Mouse (Mus musculus): ENCODE measurements around the gene Snrpa. TPM values are rescaled to one million over a fixed set of nuclear protein-coding genes. Genes with fewer than 3 reads are reported as not detected.
"Not testable (repeated sequence)": the region's sequence is repeated elsewhere in the genome, so short reads cannot be mapped to it uniquely, and the experiment has no call there.

Gene Snrpa
- polyA plus RNA-seq (2012; rRNA removed): 293 and 316 TPM in 2 replicates

DNA sequence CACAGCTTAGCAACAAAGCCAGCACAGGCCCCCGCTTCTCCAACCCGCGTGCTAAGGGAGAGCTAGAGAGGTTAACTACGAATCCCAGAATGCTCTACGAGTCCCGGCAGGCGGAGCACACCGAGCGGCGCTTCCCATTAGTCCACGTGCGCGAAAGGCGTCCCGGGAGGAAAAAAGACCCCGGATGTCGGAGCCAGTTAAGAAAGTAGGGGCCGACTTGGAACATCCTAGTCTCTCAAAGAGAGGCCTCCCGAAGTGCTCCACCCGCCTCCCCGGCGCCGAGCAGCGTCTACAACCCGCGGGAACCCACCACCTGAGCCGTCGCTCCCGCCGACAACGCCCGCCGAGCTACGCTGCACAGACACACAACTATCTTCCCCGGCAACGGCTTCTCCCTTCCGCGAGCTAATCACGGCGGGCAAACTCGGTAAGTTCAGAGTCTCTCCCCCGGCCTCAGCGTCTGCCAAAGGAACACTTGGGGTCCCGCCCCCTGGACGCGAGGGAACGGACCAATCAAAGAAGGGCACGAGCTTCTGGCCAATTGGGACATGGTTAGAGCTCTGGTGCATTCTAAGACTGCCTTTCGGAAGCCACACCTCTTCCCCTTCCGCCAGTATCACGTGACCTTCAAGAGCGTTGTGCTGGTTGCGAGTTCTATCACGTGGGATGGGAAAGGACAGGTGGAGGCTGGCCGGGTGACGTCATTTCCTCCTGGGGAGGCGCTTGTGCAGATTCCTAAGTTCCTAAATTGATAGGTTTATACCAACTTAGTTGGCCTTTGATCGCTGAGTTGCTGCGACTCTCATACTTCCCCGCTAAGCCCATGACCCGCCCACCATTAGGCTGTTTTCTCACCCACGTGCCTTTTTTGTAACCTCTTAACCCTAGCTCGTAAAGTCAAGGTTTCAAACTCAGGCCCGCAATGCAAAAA is at the start of gene Snrpa, which contains the start of gene BC024978:
Gene Snrpa (minus strand): TSS at position 591 of the 931 bp plus-strand sequence.
Gene BC024978 (plus strand): TSS at position 101 of the 931 bp plus-strand sequence.
- under 1% methylated on average over 64 of the region's 64 CpGs for WGBS
- H3K4me1 ChIP-seq (replicated peaks; ENCODE audit: control insufficient read depth, insufficient read depth, low read length): peaks cover 7% of the 10 kb centered on the region
- DNase-seq: peak; percentile 95

DNA sequence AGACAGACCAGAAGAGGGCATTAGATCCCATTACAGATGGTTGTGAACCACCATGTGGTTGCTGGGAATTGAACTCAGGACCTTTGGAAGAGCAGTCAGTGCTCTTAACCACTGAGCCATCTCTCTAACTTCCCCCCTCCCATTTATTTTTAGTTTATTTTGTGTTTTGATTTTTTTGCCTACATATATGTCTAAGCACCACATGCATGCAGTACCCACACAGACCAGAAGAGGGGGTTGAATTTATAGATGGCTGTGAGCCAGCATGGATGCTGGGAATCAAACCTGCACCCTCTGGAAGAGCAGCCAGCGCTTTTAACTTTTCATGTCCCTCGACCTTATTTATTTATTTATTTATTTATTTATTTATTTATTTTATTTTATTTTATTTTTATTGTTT is 48.0 kb upstream of the Snrpa start:
- WGBS: 93% methylated on average over 2 of the region's 2 CpGs
- H3K36me3 ChIP-seq (ENCODE audit: control insufficient read depth, insufficient read depth, low read length); H3K4me1 ChIP-seq (replicated peaks; ENCODE audit: control insufficient read depth, insufficient read depth, low read length): not testable (repeated sequence)

More for the DNA sequence above, at the start of gene Snrpa, which contains the start of gene BC024978:
- Histone ChIP-seq H3K27ac (ENCODE audit: control insufficient read depth, insufficient read depth, low read length) (peak within 1 kb of the TSS; percentile 83), H3K27me3 (ENCODE audit: control insufficient read depth, insufficient read depth, low read length) (no peaks in the 10 kb centered on the region), H3K36me3 (ENCODE audit: control insufficient read depth, insufficient read depth, low read length) (peaks cover 19% of the 10 kb centered on the region), H3K4me3 (ENCODE audit: control insufficient read depth, insufficient read depth, low read length) (peak within 1 kb of the TSS; percentile 78)
- peak; percentile 60 for TF ChIP-seq POLR2A (IDR thresholded peaks at IDR 0.05; ENCODE audit: control insufficient read depth, extremely low read depth, insufficient read depth, low read length, poor library complexity)
- TF ChIP-seq CTCF (IDR thresholded peaks at IDR 0.05; ENCODE audit: borderline replicate concordance, control insufficient read depth, extremely low read depth, insufficient read depth, low read length, poor library complexity): 0 out of 2 replicates have a peak, but pooled peaks have one; percentile 39

DNA sequence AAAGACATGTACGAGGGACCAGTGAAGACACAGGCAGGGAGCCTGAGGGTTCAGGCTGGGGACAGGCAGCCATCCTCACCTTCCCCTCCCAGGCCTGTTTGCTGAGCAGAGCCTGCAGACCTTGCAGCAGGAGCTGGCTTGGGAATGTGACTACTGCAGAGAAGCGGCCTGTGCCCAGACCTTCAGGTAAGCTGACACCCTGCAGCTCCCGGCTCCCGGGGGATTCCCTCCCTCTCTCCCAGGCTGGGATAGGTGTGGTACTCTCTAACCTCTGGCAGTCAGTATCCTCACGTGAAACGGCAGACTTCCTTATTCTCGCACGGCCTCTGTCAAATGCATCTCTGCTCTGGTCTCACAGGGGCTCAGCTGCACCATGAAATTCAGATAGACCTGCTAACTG is 47.1 kb upstream of the Snrpa start:
- Histone ChIP-seq H3K27me3 (ENCODE audit: control insufficient read depth, insufficient read depth, low read length) (no peaks in the 10 kb centered on the region), H3K4me3 (ENCODE audit: control insufficient read depth, insufficient read depth, low read length) (no peak overlapping the region), H3K36me3 (ENCODE audit: control insufficient read depth, insufficient read depth, low read length) (no peaks in the 10 kb centered on the region; the same call in 1 of the 2 replicates), H3K4me1 (replicated peaks; ENCODE audit: control insufficient read depth, insufficient read depth, low read length) (no peaks in the 10 kb centered on the region), H3K27ac (ENCODE audit: control insufficient read depth, insufficient read depth, low read length) (no peak overlapping the region)
- WGBS: 96% methylated on average over 8 of the region's 8 CpGs
- DNase-seq: no peak
- TF ChIP-seq POLR2A (IDR thresholded peaks at IDR 0.05; ENCODE audit: control insufficient read depth, extremely low read depth, insufficient read depth, low read length, poor library complexity): no peak
- TF ChIP-seq CTCF (IDR thresholded peaks at IDR 0.05; ENCODE audit: borderline replicate concordance, control insufficient read depth, extremely low read depth, insufficient read depth, low read length, poor library complexity): no peak

More for the DNA sequence above, 48.0 kb upstream of the Snrpa start:
- not testable (repeated sequence) for H3K27ac ChIP-seq (ENCODE audit: control insufficient read depth, insufficient read depth, low read length); H3K4me3 ChIP-seq (ENCODE audit: control insufficient read depth, insufficient read depth, low read length); H3K27me3 ChIP-seq (ENCODE audit: control insufficient read depth, insufficient read depth, low read length)
- DNase-seq: peak; percentile 42

DNA sequence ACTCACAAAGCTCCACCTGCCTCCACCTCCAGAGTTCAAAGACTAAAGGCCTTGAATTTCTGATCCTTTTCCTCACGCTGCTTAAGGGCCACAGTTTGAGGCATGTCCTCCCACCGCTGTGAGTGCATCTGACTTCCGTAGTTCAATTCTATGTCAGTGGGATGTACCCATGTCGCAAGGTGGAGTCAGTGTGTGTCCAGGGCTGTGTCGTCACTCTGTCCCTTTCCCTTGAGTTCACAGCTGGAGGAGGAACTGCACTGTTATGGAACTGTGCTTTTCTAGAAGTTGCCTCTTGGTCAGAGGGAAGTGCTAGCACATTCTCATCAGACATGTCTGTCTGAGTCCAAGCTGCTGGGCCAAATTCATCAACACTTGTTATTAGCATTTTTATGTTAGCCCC is 42.5 kb upstream of the Snrpa start:
- Histone ChIP-seq H3K27ac (ENCODE audit: control insufficient read depth, insufficient read depth, low read length) (no peak overlapping the region), H3K36me3 (ENCODE audit: control insufficient read depth, insufficient read depth, low read length) (no peaks in the 10 kb centered on the region; the same call in 1 of the 2 replicates), H3K4me3 (ENCODE audit: control insufficient read depth, insufficient read depth, low read length) (no peak overlapping the region), H3K27me3 (ENCODE audit: control insufficient read depth, insufficient read depth, low read length) (no peaks in the 10 kb centered on the region), H3K4me1 (replicated peaks; ENCODE audit: control insufficient read depth, insufficient read depth, low read length) (peaks cover 3% of the 10 kb centered on the region)
- TF ChIP-seq POLR2A (IDR thresholded peaks at IDR 0.05; ENCODE audit: control insufficient read depth, extremely low read depth, insufficient read depth, low read length, poor library complexity): no peak
- no peak for TF ChIP-seq CTCF (IDR thresholded peaks at IDR 0.05; ENCODE audit: borderline replicate concordance, control insufficient read depth, extremely low read depth, insufficient read depth, low read length, poor library complexity)
- 96% methylated on average over 5 of the region's 5 CpGs for WGBS
- DNase-seq: no peak

DNA sequence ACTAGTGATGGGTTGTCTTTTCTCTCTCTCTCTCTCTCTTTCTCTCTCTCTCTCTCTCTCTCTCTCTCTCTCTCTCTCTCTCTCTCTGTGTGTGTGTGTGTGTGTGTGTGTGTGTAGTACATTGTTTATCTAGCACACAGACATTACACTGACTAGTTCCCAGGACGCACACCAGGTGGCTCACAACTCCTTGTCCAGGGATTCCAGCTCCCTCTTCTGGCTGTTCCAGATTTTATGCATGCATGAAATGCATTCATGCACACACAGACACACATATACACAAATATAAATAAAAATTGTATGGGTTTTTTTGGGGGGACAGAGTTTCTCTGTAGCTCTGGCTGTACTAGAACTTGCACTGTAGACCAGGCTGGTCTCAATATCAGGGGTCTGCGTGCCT is 41.5 kb upstream of the Snrpa start:
- Histone ChIP-seq H3K27ac (ENCODE audit: control insufficient read depth, insufficient read depth, low read length) (no peak overlapping the region), H3K27me3 (ENCODE audit: control insufficient read depth, insufficient read depth, low read length) (no peaks in the 10 kb centered on the region), H3K4me3 (ENCODE audit: control insufficient read depth, insufficient read depth, low read length) (no peak overlapping the region), H3K4me1 (replicated peaks; ENCODE audit: control insufficient read depth, insufficient read depth, low read length) (peaks cover 8% of the 10 kb centered on the region), H3K36me3 (ENCODE audit: control insufficient read depth, insufficient read depth, low read length) (no peaks in the 10 kb centered on the region; the same call in 1 of the 2 replicates)
- DNase-seq: no peak
- TF ChIP-seq POLR2A (IDR thresholded peaks at IDR 0.05; ENCODE audit: control insufficient read depth, extremely low read depth, insufficient read depth, low read length, poor library complexity) (no peak), CTCF (IDR thresholded peaks at IDR 0.05; ENCODE audit: borderline replicate concordance, control insufficient read depth, extremely low read depth, insufficient read depth, low read length, poor library complexity) (no peak)
- WGBS: 99% methylated on average over 2 of the region's 2 CpGs

DNA sequence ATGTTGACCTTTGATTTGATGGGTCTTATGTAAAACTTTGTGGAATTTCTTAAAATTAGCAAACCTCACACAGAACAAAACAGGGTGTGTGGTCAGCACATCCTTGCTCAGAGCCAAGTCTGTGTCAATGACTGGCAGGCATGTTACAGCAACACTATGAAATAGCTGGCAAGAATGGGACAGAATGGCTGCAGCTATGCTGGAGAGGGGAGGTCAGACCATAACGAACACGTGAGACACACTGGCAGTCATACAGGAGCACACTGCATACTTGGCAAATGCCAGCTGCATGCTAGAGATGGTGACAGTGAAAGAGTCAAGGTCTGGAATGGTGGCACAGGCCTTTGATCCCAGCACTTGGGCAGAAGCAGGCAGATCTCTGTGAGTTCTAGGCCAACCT is 39.7 kb upstream of the Snrpa start:
- Histone ChIP-seq H3K36me3 (ENCODE audit: control insufficient read depth, insufficient read depth, low read length) (no peaks in the 10 kb centered on the region; the same call in 1 of the 2 replicates), H3K27me3 (ENCODE audit: control insufficient read depth, insufficient read depth, low read length) (no peaks in the 10 kb centered on the region), H3K4me1 (replicated peaks; ENCODE audit: control insufficient read depth, insufficient read depth, low read length) (peaks cover 10% of the 10 kb centered on the region), H3K27ac (ENCODE audit: control insufficient read depth, insufficient read depth, low read length) (no peak overlapping the region), H3K4me3 (ENCODE audit: control insufficient read depth, insufficient read depth, low read length) (no peak overlapping the region)
- no peak for TF ChIP-seq POLR2A (IDR thresholded peaks at IDR 0.05; ENCODE audit: control insufficient read depth, extremely low read depth, insufficient read depth, low read length, poor library complexity)
- no peak for TF ChIP-seq CTCF (IDR thresholded peaks at IDR 0.05; ENCODE audit: borderline replicate concordance, control insufficient read depth, extremely low read depth, insufficient read depth, low read length, poor library complexity)
- no peak for DNase-seq
- WGBS: 99% methylated on average over 2 of the region's 2 CpGs

All from thymus, adult 2 months (tissue).